Mouse (Mus musculus): Measurements from ENCODE around the gene Spns3. TPM values are rescaled to one million over a fixed set of nuclear protein-coding genes. Genes with fewer than 3 reads are reported as not detected.
"Not testable (repeated sequence)": the region's sequence is repeated elsewhere in the genome, so short reads cannot be mapped to it uniquely, and the experiment has no call there.

Gene Spns3
- total RNA-seq, 2 experiments from 2014 or later, result 0.18 to 0.26 TPM

- peak; percentile 22 for DNase-seq
- intact Hi-C loops (cut with DNase I), result loop anchor here (10.0 kb wide), 3 partner anchors 110 to 340 kb away; no protein-coding TSS in a partner anchor
These were observed 14.0 kb upstream of the Spns3 start for GRCm38 (mm10) chr11:72564232-72564807.

DNA sequence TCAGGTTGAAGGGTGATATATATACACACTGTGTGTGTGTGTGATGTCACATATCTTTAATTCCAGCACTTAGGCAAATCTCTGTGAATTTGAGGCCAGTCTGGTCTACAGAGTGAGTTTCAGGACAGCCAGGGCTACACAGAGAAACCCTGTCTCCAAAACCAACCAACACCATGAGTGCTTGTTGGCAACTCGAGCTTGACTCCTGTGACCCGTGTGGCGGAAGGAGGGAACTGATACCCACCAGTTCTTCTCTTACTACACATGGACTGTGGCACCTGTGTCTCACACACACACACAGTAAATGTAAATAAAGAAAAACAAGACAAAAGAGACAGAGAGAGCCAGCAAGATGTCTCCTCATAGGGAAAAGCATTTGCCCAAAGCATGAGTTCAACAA is 10.4 kb upstream of the Spns3 start:
- no peak for DNase-seq
- intact Hi-C loops (cut with DNase I), result loop anchor here (10.0 kb wide), 3 partner anchors 106 to 336 kb away; no protein-coding TSS in a partner anchor

- DNase-seq, result no peak
- intact Hi-C loops (cut with DNase I), result no loop called here
These were observed 7.8 kb upstream of the Spns3 start for GRCm38 (mm10) chr11:72558155-72558554.

DNA sequence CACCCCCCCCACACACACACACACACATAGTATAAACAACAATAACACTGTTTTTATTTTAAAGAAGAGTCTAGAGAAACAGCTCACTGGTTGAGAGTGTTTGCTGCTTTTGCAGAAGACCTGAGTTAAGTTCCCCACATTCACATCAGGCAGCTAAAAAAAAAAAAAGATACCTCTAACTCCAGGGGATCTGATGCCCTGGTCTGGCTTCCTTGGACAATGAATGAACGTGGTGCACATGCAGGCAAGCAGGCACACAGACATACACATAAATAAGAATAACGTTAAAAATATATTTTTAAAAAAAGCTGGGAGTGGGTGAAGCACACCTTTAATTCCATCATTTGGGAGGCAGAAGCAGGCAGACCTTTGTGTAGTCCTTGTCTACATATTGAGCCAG is 6.6 kb upstream of the Spns3 start:
- intact Hi-C loops (cut with DNase I), result no loop called here
- no peak for DNase-seq

DNA sequence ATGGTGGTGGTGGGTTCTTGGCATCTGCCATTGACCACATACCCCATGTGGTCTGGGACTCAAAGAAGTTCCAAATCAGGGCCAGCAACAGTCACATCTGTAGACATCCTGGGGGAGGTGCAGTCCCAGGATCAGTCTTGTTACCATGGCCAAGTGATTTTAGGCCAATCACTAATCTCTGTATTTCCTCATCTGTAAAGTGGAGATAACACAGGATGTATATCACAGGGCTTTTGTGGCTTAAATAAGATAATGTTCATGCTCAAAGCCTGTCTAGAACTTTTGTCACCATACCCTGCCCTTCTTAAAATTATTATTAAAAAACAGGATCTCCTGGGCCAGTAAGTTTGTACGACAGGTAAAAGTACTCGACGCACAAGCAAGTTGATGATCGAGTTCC is 6.2 kb upstream of the Spns3 start:
- intact Hi-C loops (cut with DNase I), result no loop called here
- no peak for DNase-seq

- intact Hi-C loops (cut with DNase I), result no loop called here
- DNase-seq, result no peak
These were observed 1.3 kb upstream of the Spns3 start for GRCm38 (mm10) chr11:72551531-72552105.

DNA sequence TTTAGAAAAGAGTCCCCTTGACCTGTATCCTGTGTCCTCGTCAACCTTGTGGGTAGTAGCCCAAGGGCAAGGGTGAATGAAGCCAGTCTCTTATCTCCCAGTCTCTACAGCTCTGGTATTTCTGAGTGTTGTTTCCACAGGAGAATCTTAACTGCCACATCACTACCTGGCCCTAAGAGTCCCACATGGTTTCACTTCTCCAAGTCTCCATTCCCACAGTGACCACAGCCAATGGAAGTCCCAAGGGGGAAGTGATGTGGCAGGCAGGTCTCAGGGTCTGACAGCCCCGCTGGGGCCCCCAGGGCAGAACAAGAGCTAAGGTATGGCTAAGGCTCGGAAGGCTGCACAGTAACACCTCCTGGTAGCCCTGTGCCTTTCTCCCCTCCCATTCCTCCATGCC is 3.1 kb downstream of the Spns3 start:
- DNase-seq, result no peak
- intact Hi-C loops (cut with DNase I), result no loop called here

DNA sequence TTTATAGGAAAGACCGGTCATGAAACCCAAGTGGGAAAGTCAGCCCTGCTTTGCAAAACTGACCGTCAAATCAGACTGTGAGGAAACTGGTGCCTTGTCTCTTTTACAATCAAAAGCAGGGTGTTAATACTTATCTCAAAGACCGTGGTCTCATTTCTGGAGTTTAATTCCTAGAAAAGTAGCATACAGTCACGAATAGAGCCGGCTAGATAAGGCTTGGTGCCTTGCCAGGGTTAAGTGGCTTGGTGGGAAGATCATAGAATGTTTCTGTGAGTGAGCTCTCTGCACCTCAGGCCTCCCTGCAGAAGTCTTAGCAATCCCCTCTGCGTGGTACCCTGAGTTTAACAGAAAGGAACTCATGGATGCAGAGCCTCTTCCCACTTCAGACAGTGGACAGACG is 5.6 kb downstream of the Spns3 start:
- intact Hi-C loops (cut with DNase I), result no loop called here

GRCm38 (mm10) chr11:72543692-72544091 is 6.6 kb downstream of the Spns3 start:
- DNase-seq; intact Hi-C loops (cut with DNase I): not testable (repeated sequence)

More for the DNA sequence above, 5.6 kb downstream of the Spns3 start:
- no peak for DNase-seq

DNA sequence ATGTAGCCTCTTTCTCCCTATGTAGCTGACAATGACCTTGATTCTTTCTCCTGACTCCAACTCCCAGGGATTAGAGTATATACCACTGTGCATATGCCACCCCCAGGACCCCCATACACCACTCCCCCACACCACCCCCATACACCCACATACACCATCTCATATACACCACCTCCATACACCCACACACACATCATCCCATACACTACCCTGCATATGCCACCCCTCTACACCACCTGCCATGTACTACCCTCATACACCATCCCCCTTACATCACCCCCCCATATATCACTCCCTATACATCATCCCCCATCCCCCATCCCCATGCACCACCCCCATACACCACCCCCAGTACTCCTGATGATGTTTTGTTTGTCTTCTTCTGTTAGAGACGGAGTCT is 7.7 kb downstream of the Spns3 start:
- no peak for DNase-seq
- intact Hi-C loops (cut with DNase I), result no loop called here

- DNase-seq, result no peak
- intact Hi-C loops (cut with DNase I), result no loop called here
These were observed 8.4 kb downstream of the Spns3 start for GRCm38 (mm10) chr11:72541928-72542327.

GRCm38 (mm10) chr11:72540437-72540836 is 9.9 kb downstream of the Spns3 start:
- intact Hi-C loops (cut with DNase I), result no loop called here
- peak; percentile 79 for DNase-seq

DNA sequence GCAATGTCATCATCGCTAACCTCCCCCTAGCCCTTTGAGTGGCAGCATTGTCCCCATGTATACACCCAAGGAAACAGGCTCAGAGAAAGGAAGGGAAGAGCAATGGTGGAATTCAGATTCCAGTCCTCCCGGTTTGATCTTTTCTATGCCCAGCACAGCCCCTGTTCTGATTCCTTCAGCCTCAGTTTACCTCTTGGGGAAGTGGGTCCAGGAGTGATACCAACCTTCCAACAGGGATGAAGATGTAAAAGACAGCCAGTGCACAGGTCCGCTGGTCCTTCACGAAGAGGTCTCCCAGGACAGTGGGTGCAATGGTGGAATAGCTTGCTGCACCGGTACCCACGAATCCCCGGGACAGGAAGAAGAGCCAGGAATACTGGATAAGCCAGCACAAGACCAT is 11.5 kb downstream of the Spns3 start:
- DNase-seq, result no peak
- intact Hi-C loops (cut with DNase I), result no loop called here

GRCm38 (mm10) chr11:72538037-72538755 is 12.1 kb downstream of the Spns3 start:
- intact Hi-C loops (cut with DNase I), result no loop called here
- DNase-seq, result peak; percentile 39

- no peak for DNase-seq
- intact Hi-C loops (cut with DNase I), result no loop called here
These were observed 12.8 kb downstream of the Spns3 start for GRCm38 (mm10) chr11:72537503-72537902.

DNA sequence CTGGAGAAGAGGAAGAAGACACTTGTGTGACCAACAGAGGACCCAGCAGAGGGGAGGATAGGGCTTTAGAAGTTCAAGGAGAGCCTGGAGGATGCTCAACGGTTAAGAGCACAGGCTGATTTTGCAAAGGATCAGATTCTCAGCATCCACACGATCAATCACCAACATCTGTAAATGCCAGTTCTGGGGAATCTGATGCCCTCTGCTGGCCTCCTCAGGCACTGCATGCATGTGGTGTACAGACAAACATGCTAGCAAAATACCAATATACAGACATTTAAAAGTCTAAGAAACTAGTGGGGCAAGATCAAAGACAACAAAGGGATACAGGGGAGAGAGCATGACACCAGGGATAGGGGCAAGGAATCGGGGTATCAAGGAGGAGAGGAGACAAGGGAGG is 14.8 kb downstream of the Spns3 start:
- no peak for DNase-seq
- intact Hi-C loops (cut with DNase I), result no loop called here

GRCm38 (mm10) chr11:72532890-72533289 is 17.4 kb downstream of the Spns3 start:
- intact Hi-C loops (cut with DNase I), result no loop called here
- no peak for DNase-seq

DNA sequence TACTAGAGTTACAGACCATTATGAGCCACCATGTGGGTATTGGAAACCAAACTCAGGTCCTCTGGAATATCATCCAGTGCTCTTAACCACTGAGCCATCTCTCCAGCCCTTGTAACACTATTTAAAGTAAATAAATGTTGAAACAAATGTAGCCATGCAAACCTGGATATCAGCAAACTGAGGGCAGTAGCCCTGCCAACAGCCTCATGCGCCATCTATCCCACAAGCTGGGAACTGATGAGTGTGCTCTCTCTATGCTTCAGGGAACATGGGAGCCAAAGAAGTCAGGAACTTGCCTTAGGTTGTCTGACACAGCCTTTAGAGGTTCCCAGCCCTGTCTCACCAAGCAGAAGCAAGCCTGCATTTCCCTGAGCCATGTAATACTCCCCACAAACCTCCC is 18.7 kb downstream of the Spns3 start:
- intact Hi-C loops (cut with DNase I), result no loop called here
- no peak for DNase-seq

GRCm38 (mm10) chr11:72531144-72531543 is 19.2 kb downstream of the Spns3 start:
- intact Hi-C loops (cut with DNase I), result no loop called here
- DNase-seq, result no peak

- intact Hi-C loops (cut with DNase I), result no loop called here
- no peak for DNase-seq
These were observed 24.1 kb downstream of the Spns3 start for GRCm38 (mm10) chr11:72526190-72526589.

DNA sequence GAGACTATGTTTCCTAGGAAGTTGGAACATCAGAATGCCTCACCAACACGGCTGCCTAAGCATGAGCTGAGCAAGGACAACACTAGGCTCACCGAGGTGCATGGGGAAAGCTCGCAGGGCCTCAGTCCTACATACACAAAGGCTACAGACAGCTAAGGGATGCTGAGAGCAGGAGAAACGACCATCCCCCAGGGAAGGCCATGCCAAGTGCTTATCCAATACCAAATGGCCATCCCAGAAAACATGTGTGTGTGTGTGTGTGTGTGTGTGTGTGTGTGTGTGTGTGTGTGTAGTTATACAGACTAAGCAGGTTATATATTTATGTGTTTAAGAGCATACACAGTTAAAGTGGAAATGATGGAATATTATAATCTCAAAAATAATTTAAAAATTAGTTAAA is 26.6 kb downstream of the Spns3 start:
- DNase-seq, result peak; percentile 62
- intact Hi-C loops (cut with DNase I), result no loop called here

- intact Hi-C loops (cut with DNase I), result no loop called here
- DNase-seq, result peak; percentile 91
These were observed 27.7 kb downstream of the Spns3 start for GRCm38 (mm10) chr11:72522616-72523041.

All from left cerebral cortex, postnatal 4 days (tissue).